Comparison of ENCODE assay signal across 13 mouse cellular contexts in genomic region chr10:75294926-75295325, GRCm38 (mm10). TPM values are rescaled to one million over a fixed set of nuclear protein-coding genes. Genes with fewer than 3 reads are reported as not detected.
A peak's percentile ranks its signal among the peaks of the same experiment; 100 is the strongest.
DNase-seq lines count a peak whose midpoint lies in the region; ATAC-seq and TF ChIP-seq lines count a peak whose summit lies in the region.
"Had no signal": no experiment of that assay in that cellular context is flagged by ENCODE, and none has a peak within 500 bp of the region (broad histone marks: within the 10 kb centered on the region; RNA-seq: fewer than 3 reads in every experiment).

No protein-coding gene starts in this region.

- TF ChIP-seq CTCF in left cerebral cortex, adult 2 months (IDR thresholded peaks at IDR 0.05) = no peak

- no peak overlapping the region for H3K4me2 ChIP-seq in hindbrain, embryonic 16.5 days (ENCODE audit: low read length)
- no peak overlapping the region for H3K4me2 ChIP-seq in hindbrain, embryonic 13.5 days
- no peak overlapping the region for H3K4me2 ChIP-seq in intestine, embryonic 16.5 days (ENCODE audit: low read depth, low read length)
- H3K4me2 ChIP-seq: limb, embryonic 12.5 days had no signal

- no peaks in the 10 kb centered on the region for H3K4me1 ChIP-seq in hindbrain, embryonic 16.5 days (ENCODE audit: control insufficient read depth, insufficient read depth, low read depth, low read length)
- H3K4me1 ChIP-seq in hindbrain, embryonic 13.5 days (replicated peaks) = peaks cover 4% of the 10 kb centered on the region; the same call in 1 of the 2 replicates
- H3K4me1 ChIP-seq in intestine, embryonic 16.5 days (ENCODE audit: control insufficient read depth, insufficient read depth, low read length) = peaks cover 9% of the 10 kb centered on the region; the same call in 1 of the 2 replicates

- no peak for ATAC-seq in hindbrain, embryonic 16.5 days
- no peak for ATAC-seq in hindbrain, embryonic 13.5 days (ENCODE audit: low FRiP score)
- ATAC-seq in intestine, embryonic 16.5 days = no peak
- ATAC-seq: Patski had no signal

- intact Hi-C loops in left cerebral cortex, adult 2 months (cut with DNase I) = no loop called here

- DNase-seq in CD4-positive helper T cell, adult 2 months (ENCODE audit: low read depth, low spot score) = peak; percentile 51
- peak; percentile 52 for DNase-seq in T-cell, adult 2 months (ENCODE audit: low spot score)
- DNase-seq in gastrocnemius, adult 18-20 months (ENCODE audit: low spot score) = no peak
- DNase-seq in left cerebral cortex, adult 2 months (ENCODE audit: extremely low spot score in 1 of 2, low spot score in 2 of 2) = no peak
- DNase-seq: cerebellum, adult 9-11 months; embryo, embryonic 11 days; kidney, adult 18-20 months; thymus, adult 18-20 months had no signal

- H3K27me3 ChIP-seq in hindbrain, embryonic 16.5 days (replicated peaks; ENCODE audit: control insufficient read depth, insufficient read depth, low read length) = no peaks in the 10 kb centered on the region
- no peaks in the 10 kb centered on the region for H3K27me3 ChIP-seq in hindbrain, embryonic 13.5 days
- H3K27me3 ChIP-seq in intestine, embryonic 16.5 days (replicated peaks; ENCODE audit: control insufficient read depth, insufficient read depth, low read length) = no peaks in the 10 kb centered on the region
- H3K27me3 ChIP-seq: limb, embryonic 12.5 days; Patski had no signal

- 78% methylated on average over 4 of the region's 4 CpGs for WGBS in hindbrain, embryonic 16.5 days
- WGBS in hindbrain, embryonic 13.5 days = 81% methylated on average over 4 of the region's 4 CpGs
- WGBS in intestine, embryonic 16.5 days = 73% methylated on average over 4 of the region's 4 CpGs

- H3K27ac ChIP-seq in hindbrain, embryonic 16.5 days (ENCODE audit: low read depth, low read length) = peak overlapping the region; percentile 12; the same call in 1 of the 2 replicates
- H3K27ac ChIP-seq in hindbrain, embryonic 13.5 days = no peak overlapping the region
- peak overlapping the region; percentile 7; the same call in 1 of the 2 replicates for H3K27ac ChIP-seq in intestine, embryonic 16.5 days (ENCODE audit: low read length)
- no peak overlapping the region for H3K27ac ChIP-seq in left cerebral cortex, adult 2 months
- H3K27ac ChIP-seq: limb, embryonic 12.5 days had no signal

- H3K36me3 ChIP-seq in hindbrain, embryonic 16.5 days (ENCODE audit: control insufficient read depth, insufficient read depth, low read length) = peaks cover 4% of the 10 kb centered on the region
- H3K36me3 ChIP-seq in hindbrain, embryonic 13.5 days = peaks cover 23% of the 10 kb centered on the region
- H3K36me3 ChIP-seq in intestine, embryonic 16.5 days (ENCODE audit: control insufficient read depth, insufficient read depth, low read length) = no peaks in the 10 kb centered on the region

- H3K9ac ChIP-seq in hindbrain, embryonic 16.5 days (ENCODE audit: low read depth, low read length) = no peak overlapping the region
- no peak overlapping the region for H3K9ac ChIP-seq in hindbrain, embryonic 13.5 days
- no peak overlapping the region for H3K9ac ChIP-seq in intestine, embryonic 16.5 days (ENCODE audit: low read depth, low read length)
- H3K9ac ChIP-seq: limb, embryonic 12.5 days had no signal

- H3K9me3 ChIP-seq in hindbrain, embryonic 16.5 days (ENCODE audit: control insufficient read depth, low read length) = no peaks in the 10 kb centered on the region
- no peaks in the 10 kb centered on the region for H3K9me3 ChIP-seq in hindbrain, embryonic 13.5 days
- H3K9me3 ChIP-seq in intestine, embryonic 16.5 days (ENCODE audit: control insufficient read depth, low read length) = no peaks in the 10 kb centered on the region
- H3K9me3 ChIP-seq: limb, embryonic 12.5 days had no signal

- H3K4me3 ChIP-seq in hindbrain, embryonic 16.5 days (ENCODE audit: low read length) = no peak overlapping the region
- no peak overlapping the region for H3K4me3 ChIP-seq in hindbrain, embryonic 13.5 days
- no peak overlapping the region for H3K4me3 ChIP-seq in intestine, embryonic 16.5 days (ENCODE audit: low read length)
- no peak overlapping the region for H3K4me3 ChIP-seq in left cerebral cortex, adult 2 months
- H3K4me3 ChIP-seq: limb, embryonic 12.5 days had no signal

RNA-seq across cellular contexts. Expression of gene Adora2a, which starts 21.8 kb away (rescaled TPM):
- 3.6 and 4.6 TPM in 2 replicates for polyA plus RNA-seq in hindbrain, embryonic 16.5 days (2015; fragmentation: Nextera tagmentation; extraction: Ambion mirVana)
- 3.1 and 3.9 TPM in 2 replicates for polyA plus RNA-seq in hindbrain, embryonic 13.5 days (2015; fragmentation: Nextera tagmentation; extraction: Ambion mirVana)
- 2.9 and 3.2 TPM in 2 replicates for polyA plus RNA-seq in intestine, embryonic 16.5 days (2015; fragmentation: Nextera tagmentation; extraction: Ambion mirVana)
- total RNA-seq in gastrocnemius, adult 18-20 months (2021) = 1 to 10 TPM in 1 of 2 experiments, under 1 TPM in 1; 0.96 to 1.6 TPM
- 10 to 100 TPM in 1 of 2 experiments, 1 to 10 TPM in 1; 6.8 to 18.7 TPM for total RNA-seq in left cerebral cortex, adult 2 months (2021)

Comparison
In these comparisons a context has a peak if more than half of its experiments do, and no peak if none do; other contexts are left out.
1. H3K27ac ChIP-seq: peak in hindbrain, embryonic 16.5 days (single experiment) and intestine, embryonic 16.5 days (single experiment); none in hindbrain, embryonic 13.5 days (single experiment) and left cerebral cortex, adult 2 months (single experiment).
2. DNase-seq: peak in CD4-positive helper T cell, adult 2 months (single experiment) and T-cell, adult 2 months (single experiment); none in gastrocnemius, adult 18-20 months (single experiment) and left cerebral cortex, adult 2 months (0 of 2).